Mouse (Mus musculus) liver, embryonic 13.5 days (tissue): Measurements from ENCODE around the gene Nr2c2ap. TPM values are rescaled to one million over a fixed set of nuclear protein-coding genes. Genes with fewer than 3 reads are reported as not detected.

Source experiments
- microRNA-seq: library from miRNA; unstranded; fragments of <30 nt; microRNA quantifications from one replicate; pipeline ENCODE4, GENCODE M21; 2016
- polyA plus RNA-seq: library from polyadenylated mRNA; unstranded; fragments of >200 nt; fragmentation: Nextera tagmentation; extraction: Ambion mirVana; gene quantifications from 2 replicates; pipeline ENCODE4 v1.2.1, GENCODE M21; 2015

The Nr2c2ap gene
- polyA plus RNA-seq, 1 experiment from 2014 or later, result 26.2 TPM

Small RNA genes lying within 50 kb of the gene (microRNA-seq; reads per million reads assigned to microRNA genes)
- not detected for gene Mir7066

Other genes with a start within 250 kb of the Nr2c2ap start
- gene Cilp2, start 243.6 kb upstream of the Nr2c2ap start, polyA plus RNA-seq, result 0.03 and 0.09 TPM in 2 replicates
- 2.4 and 2.5 TPM in 2 replicates for gene Tssk6, start 229.1 kb upstream of the Nr2c2ap start, polyA plus RNA-seq
- 109 and 114 TPM in 2 replicates for gene Ndufa13, start 228.8 kb upstream of the Nr2c2ap start, polyA plus RNA-seq
- gene Yjefn3, start 228.6 kb upstream of the Nr2c2ap start, polyA plus RNA-seq, result 0.74 and 0.81 TPM in 2 replicates
- gene Gatad2a, start 134.9 kb upstream of the Nr2c2ap start, polyA plus RNA-seq, result 27.1 and 27.8 TPM in 2 replicates
- gene Mau2, start 88.6 kb upstream of the Nr2c2ap start, polyA plus RNA-seq, result 22.7 and 26.6 TPM in 2 replicates
- 20.2 and 21.7 TPM in 2 replicates for gene Sugp1, start 88.5 kb upstream of the Nr2c2ap start, polyA plus RNA-seq
- gene Tm6sf2, start 58.4 kb upstream of the Nr2c2ap start, polyA plus RNA-seq, result 0.98 and 1.1 TPM in 2 replicates
- gene Hapln4, start 47.9 kb upstream of the Nr2c2ap start, polyA plus RNA-seq, result 0.05 and 0.51 TPM in 2 replicates
- 0.07 and 0.13 TPM in 2 replicates for gene Ncan, start 10.5 kb upstream of the Nr2c2ap start, polyA plus RNA-seq
- 6.6 and 7.1 TPM in 2 replicates for gene Rfxank, start 7.8 kb downstream of the Nr2c2ap start, polyA plus RNA-seq
- 25.0 and 25.8 TPM in 2 replicates for gene Borcs8, start 8.2 kb downstream of the Nr2c2ap start, polyA plus RNA-seq
- 0.08 and 0.17 TPM in 2 replicates for gene Mef2b, start 8.4 kb downstream of the Nr2c2ap start, polyA plus RNA-seq
- gene Tmem161a, start 41.0 kb downstream of the Nr2c2ap start, polyA plus RNA-seq, result 27.8 and 31.4 TPM in 2 replicates
- gene Slc25a42, start 81.0 kb downstream of the Nr2c2ap start, polyA plus RNA-seq, result 3.5 and 5.0 TPM in 2 replicates
- 12.4 and 14.3 TPM in 2 replicates for gene Sugp2, start 102.9 kb downstream of the Nr2c2ap start, polyA plus RNA-seq
- gene Armc6, start 103.1 kb downstream of the Nr2c2ap start, polyA plus RNA-seq, result 17.4 and 18.9 TPM in 2 replicates
- gene Homer3, start 151.5 kb downstream of the Nr2c2ap start, polyA plus RNA-seq, result 8.6 and 9.4 TPM in 2 replicates
- 32.4 and 34.1 TPM in 2 replicates for gene Ddx49, start 171.2 kb downstream of the Nr2c2ap start, polyA plus RNA-seq
- gene Cope, start 171.2 kb downstream of the Nr2c2ap start, polyA plus RNA-seq, result 170 and 197 TPM in 2 replicates
- gene Cers1, start 184.4 kb downstream of the Nr2c2ap start, polyA plus RNA-seq, result 0.15 and 0.30 TPM in 2 replicates
- gene Gdf1, start 198.5 kb downstream of the Nr2c2ap start, polyA plus RNA-seq, result 0.17 and 0.29 TPM in 2 replicates
- gene Upf1, start 221.9 kb downstream of the Nr2c2ap start, polyA plus RNA-seq, result 11.5 and 12.8 TPM in 2 replicates
- 0.48 and 0.58 TPM in 2 replicates for gene Comp, start 242.2 kb downstream of the Nr2c2ap start, polyA plus RNA-seq